Mouse (Mus musculus): Measurements from ENCODE around the gene Wasf2.

- TF ChIP-seq CTCF (IDR thresholded peaks at IDR 0.05; ENCODE audit: extremely low read depth, insufficient read length, insufficient replicate concordance, low read depth, low read length) (no peak), POLR2A (IDR thresholded peaks at IDR 0.05; ENCODE audit: low read depth, low read length) (no peak)
Measured at GRCm38 (mm10) chr4:133101751-133102150, 28.6 kb upstream of the Wasf2 start.

All from small intestine, adult 2 months (tissue).